Mouse (Mus musculus) heart, postnatal 0 days (tissue): Measurements from ENCODE around the gene Zfp853. TPM values are rescaled to one million over a fixed set of nuclear protein-coding genes. Genes with fewer than 3 reads are reported as not detected.

Experiments
- ATAC-seq: fragments of 200-750 bp; cut with Nextera tagmentation; 2 replicates; pipeline ENCODE4 v1.8.0; 2017; ENCODE audit warnings: low read depth, moderate number of reproducible peaks, moderate library complexity; ENCODE audit not compliant: insufficient read depth
- DNase-seq: peaks from one replicate; pipeline ENCODE4 v3.0.0-alpha.2; 2016; ENCODE audit warnings: low spot score
- H3K27ac ChIP-seq: fragments of 300-500 bp; sonication (generic); 2 replicates; pipeline ENCODE4 v1.5.1; 2014; ENCODE audit warnings: low read depth, mild to moderate bottlenecking
- H3K27me3 ChIP-seq: fragments of 300-500 bp; sonication (generic); 2 replicates; pipeline ENCODE4 v1.6.1; 2014; ENCODE audit warnings: low read length, mixed read lengths; ENCODE audit not compliant: control insufficient read depth, insufficient read depth
- H3K36me3 ChIP-seq: fragments of 300-500 bp; sonication (generic); replicated peaks from 2 replicates; pipeline ENCODE4 v1.6.1; 2014; ENCODE audit warnings: low read length, mixed read lengths; ENCODE audit not compliant: control insufficient read depth, insufficient read depth
- H3K4me1 ChIP-seq: fragments of 300-500 bp; sonication (generic); 2 replicates; pipeline ENCODE4 v1.6.1; 2014; ENCODE audit warnings: antibody characterized with exemption; ENCODE audit not compliant: control insufficient read depth, insufficient read depth
- H3K4me2 ChIP-seq: fragments of 300-500 bp; sonication (generic); 2 replicates; pipeline ENCODE4 v1.6.1; 2014; ENCODE audit warnings: low read depth, mild to moderate bottlenecking, low read length, moderate library complexity
- H3K4me3 ChIP-seq: fragments of 300-500 bp; sonication (generic); 2 replicates; pipeline ENCODE4 v1.5.1; 2014; ENCODE audit warnings: low read depth, low read length
- H3K9ac ChIP-seq: fragments of 300-500 bp; sonication (generic); replicated peaks from 2 replicates; pipeline ENCODE4 v1.6.1; 2014; ENCODE audit warnings: low read depth, low read length, mixed read lengths
- H3K9me3 ChIP-seq: fragments of 300-500 bp; sonication (generic); replicated peaks from 2 replicates; pipeline ENCODE4 v1.6.1; 2016; ENCODE audit warnings: low read length; ENCODE audit not compliant: control insufficient read depth
- CTCF ChIP-seq: IDR thresholded peaks from 2 replicates; pipeline ENCODE4 v1.5.1; 2016; ENCODE audit warnings: antibody characterized with exemption, control low read depth, low read depth
- EP300 ChIP-seq: IDR thresholded peaks from 2 replicates; pipeline ENCODE4 v1.6.1; 2016; ENCODE audit warnings: antibody characterized with exemption, low read depth
- WGBS: fragments of 180-500 bp; shearing (Covaris S2); extraction: QIAGEN DNeasy Blood & Tissue Kit; methylation state at CpG from one replicate; pipeline ENCODE4 v1.1.7; 2014; 5-methylcytosine and 5-hydroxymethylcytosine counted together
- polyA plus RNA-seq: library from polyadenylated mRNA; unstranded; fragments of >200 nt; fragmentation: Nextera tagmentation; extraction: Ambion mirVana; gene quantifications from 2 replicates; pipeline ENCODE4 v1.2.1, GENCODE M21; 2015
- total RNA-seq: library from RNA; depleted of rRNA; stranded (reverse); fragments of >200 nt; gene quantifications from 2 replicates; pipeline ENCODE4 v1.2.3, GENCODE M21; 2014; ENCODE audit warnings: low replicate concordance; rRNA removed

Gene Zfp853
- total and polyA plus RNA-seq, 2 experiments from 2014 or later, result 0.04 TPM; not detected in 1

DNA sequence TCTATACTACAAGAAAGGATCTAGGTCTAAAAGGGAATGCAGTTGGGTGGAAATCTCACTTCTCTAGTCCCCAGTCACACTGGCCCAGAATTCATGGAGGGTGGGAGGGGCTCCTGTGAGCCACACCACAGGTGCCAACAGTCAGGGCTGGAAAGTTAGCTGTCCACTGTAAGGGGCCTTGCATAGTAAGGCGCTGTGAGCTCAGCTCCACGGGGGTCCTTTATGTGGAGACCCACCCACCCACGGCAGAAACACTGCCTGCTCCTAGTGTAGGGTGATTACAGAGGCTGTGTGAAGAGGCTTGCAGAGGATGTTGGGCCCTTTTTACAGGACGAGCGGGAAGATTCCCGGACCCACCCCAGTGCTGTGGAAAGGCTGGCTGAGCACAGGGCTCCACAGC is 41.4 kb downstream of the Zfp853 start:
- Histone ChIP-seq H3K9ac (no peak overlapping the region), H3K9me3 (no peaks in the 10 kb centered on the region), H3K27ac (no peak overlapping the region), H3K4me1 (0 out of 2 replicates have a peak, but pooled peaks cover 8% of the 10 kb centered on the region), H3K4me3 (no peak overlapping the region), H3K36me3 (peaks cover 43% of the 10 kb centered on the region), H3K4me2 (no peak overlapping the region), H3K27me3 (peaks cover 56% of the 10 kb centered on the region)
- DNase-seq (no peak), ATAC-seq (no peak)
- TF ChIP-seq EP300, result no peak
- no peak for TF ChIP-seq CTCF
- 66% methylated on average over 6 of the region's 6 CpGs for WGBS

DNA sequence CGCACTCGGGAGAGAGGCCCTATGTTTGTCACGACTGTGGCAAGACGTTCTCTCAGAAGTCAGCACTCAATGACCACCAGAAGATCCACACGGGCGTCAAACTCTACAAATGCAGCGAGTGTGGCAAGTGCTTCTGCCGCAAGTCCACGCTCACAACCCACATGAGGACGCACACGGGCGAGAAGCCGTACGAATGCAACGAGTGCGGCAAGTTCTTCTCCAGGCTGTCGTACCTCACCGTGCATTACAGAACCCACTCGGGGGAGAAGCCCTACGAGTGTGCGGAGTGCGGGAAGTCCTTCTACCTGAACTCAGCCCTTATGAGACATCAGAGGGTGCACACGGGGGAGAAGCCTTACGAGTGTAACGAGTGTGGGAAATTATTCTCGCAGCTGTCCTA is 48.5 kb downstream of the Zfp853 start:
- no peak overlapping the region for H3K4me2 ChIP-seq
- H3K4me1 ChIP-seq, result no peaks in the 10 kb centered on the region
- no peak overlapping the region for H3K9ac ChIP-seq
- H3K9me3 ChIP-seq, result no peaks in the 10 kb centered on the region
- peaks cover 95% of the 10 kb centered on the region for H3K36me3 ChIP-seq
- no peak overlapping the region for H3K27ac ChIP-seq
- TF ChIP-seq EP300 (no peak), CTCF (no peak)
- ATAC-seq (no peak), DNase-seq (no peak)
- 97% methylated on average over 26 of the region's 26 CpGs for WGBS
- H3K27me3 ChIP-seq, result no peaks in the 10 kb centered on the region
- H3K4me3 ChIP-seq, result no peak overlapping the region

Other genes starting within 250 kb of the Zfp853 start
- 23.3 and 25.2 TPM in 2 replicates for gene Rnf216, start 180.6 kb downstream of the Zfp853 start, total RNA-seq
- 17.1 and 17.7 TPM in 2 replicates for gene Rnf216, start 180.6 kb downstream of the Zfp853 start, polyA plus RNA-seq
- gene Olfr718-ps1, start 146.0 kb downstream of the Zfp853 start, total RNA-seq, result not detected in 2 replicates
- gene Olfr718-ps1, start 146.0 kb downstream of the Zfp853 start, polyA plus RNA-seq, result 0.03 TPM in 1 of 2 replicates, not detected in the other
- gene Rbak, start 112.8 kb downstream of the Zfp853 start, total RNA-seq, result 2.5 and 4.2 TPM in 2 replicates
- gene Rbak, start 112.8 kb downstream of the Zfp853 start, polyA plus RNA-seq, result 4.2 and 5.2 TPM in 2 replicates
- not detected in 2 replicates for gene Spdye4b, start 112.6 kb downstream of the Zfp853 start, total RNA-seq
- not detected in 2 replicates for gene Spdye4b, start 112.6 kb downstream of the Zfp853 start, polyA plus RNA-seq
- not detected in 2 replicates for gene Spdye4a, start 66.7 kb downstream of the Zfp853 start, total RNA-seq
- not detected in 2 replicates for gene Spdye4a, start 66.7 kb downstream of the Zfp853 start, polyA plus RNA-seq
- 7.8 and 12.1 TPM in 2 replicates for gene Zfp12, start 58.5 kb downstream of the Zfp853 start, total RNA-seq
- 3.6 and 4.0 TPM in 2 replicates for gene Zfp12, start 58.5 kb downstream of the Zfp853 start, polyA plus RNA-seq
- 7.0 and 8.2 TPM in 2 replicates for gene Zfp316, start 23.6 kb downstream of the Zfp853 start, total RNA-seq
- gene Zfp316, start 23.6 kb downstream of the Zfp853 start, polyA plus RNA-seq, result 1.2 and 1.3 TPM in 2 replicates
- gene E130309D02Rik, start 21.7 kb upstream of the Zfp853 start, total RNA-seq, result 34.3 and 45.3 TPM in 2 replicates
- gene E130309D02Rik, start 21.7 kb upstream of the Zfp853 start, polyA plus RNA-seq, result 15.4 and 15.8 TPM in 2 replicates
- gene Zdhhc4, start 35.6 kb upstream of the Zfp853 start, total RNA-seq, result 56.0 and 104 TPM in 2 replicates
- gene Zdhhc4, start 35.6 kb upstream of the Zfp853 start, polyA plus RNA-seq, result 58.5 and 63.3 TPM in 2 replicates
- not detected in 2 replicates for gene Grid2ip, start 63.7 kb upstream of the Zfp853 start, total RNA-seq
- gene Grid2ip, start 63.7 kb upstream of the Zfp853 start, polyA plus RNA-seq, result not detected in 2 replicates
- 126 and 128 TPM in 2 replicates for gene Kdelr2, start 110.2 kb upstream of the Zfp853 start, total RNA-seq
- gene Kdelr2, start 110.2 kb upstream of the Zfp853 start, polyA plus RNA-seq, result 154 and 170 TPM in 2 replicates
- 11.3 and 12.8 TPM in 2 replicates for gene Daglb, start 171.0 kb upstream of the Zfp853 start, total RNA-seq
- gene Daglb, start 171.0 kb upstream of the Zfp853 start, polyA plus RNA-seq, result 7.9 and 8.0 TPM in 2 replicates
- 135 and 194 TPM in 2 replicates for gene Rac1, start 234.4 kb upstream of the Zfp853 start, total RNA-seq
- gene Rac1, start 234.4 kb upstream of the Zfp853 start, polyA plus RNA-seq, result 241 and 249 TPM in 2 replicates